Mouse (Mus musculus) embryonic facial prominence, embryonic 14.5 days (tissue): ENCODE results near the gene Erbb4. TPM values are rescaled to one million over a fixed set of nuclear protein-coding genes. Genes with fewer than 3 reads are reported as not detected.
A peak's percentile ranks its signal among the peaks of the same experiment; 100 is the strongest.
"Not testable (repeated sequence)": the region's sequence is repeated elsewhere in the genome, so short reads cannot be mapped to it uniquely, and the experiment has no call there.

Source experiments
- ATAC-seq: fragments of 200-750 bp; cut with Nextera tagmentation; 2 replicates; pipeline ENCODE4 v1.8.0; 2017; ENCODE audit warnings: low read depth, moderate number of reproducible peaks, moderate TSS enrichment
- DNase-seq: peaks from one replicate; pipeline ENCODE4 v3.0.0-alpha.2; 2015; ENCODE audit warnings: low spot score
- H3K27ac ChIP-seq: fragments of 300-500 bp; sonication (generic); replicated peaks from 2 replicates; pipeline ENCODE4 v1.5.1; 2014; ENCODE audit warnings: low read depth, mild to moderate bottlenecking, low read length, moderate library complexity
- H3K27me3 ChIP-seq: fragments of 300-500 bp; sonication (generic); replicated peaks from 2 replicates; pipeline ENCODE4 v1.6.1; 2014; ENCODE audit warnings: low read length; ENCODE audit not compliant: control insufficient read depth, insufficient read depth
- H3K36me3 ChIP-seq: fragments of 300-500 bp; sonication (generic); 2 replicates; pipeline ENCODE4 v1.6.1; 2014; ENCODE audit warnings: low read length, mixed read lengths; ENCODE audit not compliant: control insufficient read depth, insufficient read depth
- H3K4me1 ChIP-seq: fragments of 300-500 bp; sonication (generic); 2 replicates; pipeline ENCODE4 v1.6.1; 2014; ENCODE audit warnings: antibody characterized with exemption, low read length; ENCODE audit not compliant: control insufficient read depth, insufficient read depth
- H3K4me2 ChIP-seq: fragments of 300-500 bp; sonication (generic); 2 replicates; pipeline ENCODE4 v1.6.1; 2014; ENCODE audit warnings: low read depth, mild to moderate bottlenecking, low read length, moderate library complexity, mixed read lengths
- H3K4me3 ChIP-seq: fragments of 300-500 bp; sonication (generic); 2 replicates; pipeline ENCODE4 v1.5.1; 2014; ENCODE audit warnings: low read depth, mild to moderate bottlenecking, low read length
- H3K9ac ChIP-seq: fragments of 300-500 bp; sonication (generic); 2 replicates; pipeline ENCODE4 v1.6.1; 2014; ENCODE audit warnings: low read depth, mild to moderate bottlenecking, low read length, moderate library complexity, mixed read lengths
- H3K9me3 ChIP-seq: fragments of 300-500 bp; sonication (generic); 2 replicates; pipeline ENCODE4 v1.6.1; 2016; ENCODE audit warnings: low read length; ENCODE audit not compliant: control insufficient read depth
- WGBS: fragments of 180-500 bp; shearing (Covaris S2); extraction: QIAGEN DNeasy Blood & Tissue Kit; methylation state at CpG from one replicate; pipeline ENCODE4 v1.1.7; 2014; 5-methylcytosine and 5-hydroxymethylcytosine counted together
- polyA plus RNA-seq: library from polyadenylated mRNA; unstranded; fragments of >200 nt; fragmentation: Nextera tagmentation; extraction: Ambion mirVana; gene quantifications from 2 replicates; pipeline ENCODE4 v1.2.1, GENCODE M21; 2014

The Erbb4 gene
- polyA plus RNA-seq, 1 experiment from 2014 or later: 1.3 TPM

DNA sequence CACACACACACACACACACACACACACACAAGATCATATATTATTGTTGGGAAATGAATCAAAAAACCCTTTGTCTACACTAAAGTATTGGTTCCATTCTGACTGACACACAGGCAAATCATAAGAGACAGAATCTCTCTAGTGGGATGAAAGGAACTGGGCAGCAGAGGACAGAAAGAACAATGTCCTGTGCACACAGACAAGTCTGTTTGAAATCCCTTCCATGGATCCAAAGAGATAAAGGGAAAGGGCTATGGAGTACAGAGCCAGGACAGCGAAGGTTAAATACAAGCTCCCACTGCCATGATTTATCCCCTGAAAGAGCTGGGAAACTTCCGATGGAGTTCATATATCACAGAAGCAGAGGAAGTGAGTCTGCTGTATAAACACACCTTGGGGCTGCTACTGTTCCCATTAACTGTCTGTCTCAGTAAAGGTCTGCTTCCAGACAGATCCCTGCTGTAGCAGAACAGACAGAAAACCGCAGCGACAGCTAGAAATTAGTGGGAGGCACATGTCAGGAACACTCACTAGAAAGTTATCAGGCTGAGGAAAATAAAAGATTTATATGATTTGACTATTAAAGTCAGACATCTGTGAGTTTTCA is 320.3 kb downstream of the Erbb4 start:
- 26% methylated on average over 4 of the region's 4 CpGs for WGBS
- H3K36me3 ChIP-seq: no peaks in the 10 kb centered on the region
- no peak overlapping the region for H3K27ac ChIP-seq
- ATAC-seq (no peak), DNase-seq (peak; percentile 26)
- H3K4me1 ChIP-seq: no peaks in the 10 kb centered on the region
- no peak overlapping the region for H3K4me2 ChIP-seq
- no peaks in the 10 kb centered on the region for H3K9me3 ChIP-seq
- H3K27me3 ChIP-seq: no peaks in the 10 kb centered on the region
- no peak overlapping the region for H3K4me3 ChIP-seq
- H3K9ac ChIP-seq: no peak overlapping the region

DNA sequence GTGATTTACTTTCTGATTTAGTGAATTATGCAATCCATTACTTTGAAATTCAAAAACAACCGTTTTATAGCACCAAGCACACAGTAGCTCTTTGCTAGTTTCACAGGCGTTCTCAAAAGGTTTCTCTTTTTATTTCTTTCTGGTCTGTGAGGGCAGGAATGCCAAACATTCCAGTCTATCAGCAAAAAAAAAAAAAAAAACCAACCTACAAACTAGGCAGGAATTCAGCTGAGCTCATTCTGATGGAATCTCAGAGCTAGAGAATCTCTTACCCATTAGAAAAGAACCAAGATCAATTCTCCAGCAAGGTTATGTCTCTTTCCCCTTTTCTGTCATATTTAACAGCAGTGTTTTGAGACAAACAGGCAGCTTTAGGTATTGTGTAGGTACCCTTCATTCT is 327.2 kb downstream of the Erbb4 start:
- no peak overlapping the region for H3K27ac ChIP-seq

DNA sequence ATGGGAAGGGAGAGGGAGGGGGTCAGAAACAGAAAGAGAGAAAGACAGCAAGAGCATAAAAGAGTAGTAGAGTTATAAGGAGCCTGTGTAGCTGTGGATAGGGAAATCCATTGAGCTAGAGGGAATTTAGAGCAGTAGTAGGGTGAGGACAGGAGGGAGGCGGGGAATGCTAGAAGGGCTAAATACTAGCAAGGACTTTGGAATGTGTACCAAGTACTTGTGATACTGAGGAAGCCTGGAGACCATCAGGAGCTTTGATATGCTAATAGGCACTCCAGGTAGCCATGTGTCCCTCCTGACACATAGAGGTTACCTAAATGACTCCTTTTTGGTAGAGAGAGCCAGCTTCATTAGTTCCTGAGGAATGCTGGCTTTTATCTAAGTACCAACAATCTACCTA is 327.8 kb downstream of the Erbb4 start:
- Histone ChIP-seq H3K27me3 (no peaks in the 10 kb centered on the region), H3K4me2 (no peak overlapping the region), H3K4me3 (no peak overlapping the region), H3K9ac (no peak overlapping the region), H3K4me1 (no peaks in the 10 kb centered on the region), H3K36me3 (no peaks in the 10 kb centered on the region), H3K27ac (no peak overlapping the region), H3K9me3 (no peaks in the 10 kb centered on the region)
- WGBS: 81% methylated on average over 1 of the region's 1 CpGs
- no peak for ATAC-seq
- DNase-seq: no peak

More for the DNA sequence above, 327.2 kb downstream of the Erbb4 start:
- Histone ChIP-seq H3K9ac (no peak overlapping the region), H3K4me1 (no peaks in the 10 kb centered on the region), H3K9me3 (no peaks in the 10 kb centered on the region), H3K36me3 (no peaks in the 10 kb centered on the region), H3K4me2 (no peak overlapping the region), H3K4me3 (no peak overlapping the region), H3K27me3 (no peaks in the 10 kb centered on the region)
- DNase-seq: peak; percentile 6
- 20% methylated on average over 2 of the region's 2 CpGs for WGBS
- no peak for ATAC-seq

DNA sequence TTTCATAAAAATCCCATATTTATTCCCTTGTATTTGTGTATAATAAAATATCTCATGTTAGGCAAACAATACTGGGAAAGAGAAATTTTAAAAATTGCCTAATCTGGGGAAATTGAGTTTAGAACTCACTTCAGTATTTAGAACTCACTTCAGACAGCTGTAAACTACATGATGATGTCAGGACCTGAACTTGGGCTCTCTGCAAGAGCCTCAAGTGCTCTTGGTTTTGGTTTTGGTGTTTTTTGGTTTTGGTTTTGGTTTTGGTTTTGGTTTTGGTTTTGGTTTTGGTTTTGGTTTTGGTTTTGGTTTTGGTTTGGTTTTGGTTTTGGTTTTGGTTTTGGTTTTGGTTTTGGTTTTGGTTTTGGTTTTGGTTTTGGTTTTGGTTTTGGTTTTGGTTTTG is 341.8 kb downstream of the Erbb4 start:
- not testable (repeated sequence) for H3K27me3 ChIP-seq, H3K4me2 ChIP-seq, H3K9ac ChIP-seq, H3K36me3 ChIP-seq, H3K27ac ChIP-seq, H3K4me1 ChIP-seq, H3K9me3 ChIP-seq, ATAC-seq, H3K4me3 ChIP-seq, DNase-seq

DNA sequence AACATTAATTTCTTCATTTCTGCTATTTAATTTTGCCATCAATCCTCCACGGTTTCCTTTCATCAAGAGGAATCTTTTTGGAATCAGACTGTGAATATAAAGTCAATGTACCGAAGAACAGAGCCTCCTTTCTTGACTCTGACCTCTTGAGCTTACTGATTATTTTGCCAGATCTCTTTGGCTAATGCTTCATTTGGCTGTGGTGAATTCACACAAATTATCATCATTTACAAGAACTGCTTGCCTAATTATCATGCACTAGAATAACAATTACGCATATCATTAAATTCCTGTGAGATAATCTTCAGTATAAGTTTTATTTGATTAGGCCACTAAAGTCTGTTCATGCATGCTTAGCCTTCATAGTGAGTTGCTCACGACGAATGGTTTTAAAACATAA is 345.4 kb downstream of the Erbb4 start:
- H3K27me3 ChIP-seq: no peaks in the 10 kb centered on the region
- no peaks in the 10 kb centered on the region for H3K9me3 ChIP-seq
- H3K27ac ChIP-seq: no peak overlapping the region
- no peaks in the 10 kb centered on the region for H3K36me3 ChIP-seq
- no peak for DNase-seq
- WGBS: 83% methylated on average over 5 of the region's 5 CpGs
- no peak overlapping the region for H3K4me3 ChIP-seq
- no peak overlapping the region for H3K4me2 ChIP-seq
- no peak overlapping the region for H3K9ac ChIP-seq
- no peak for ATAC-seq
- H3K4me1 ChIP-seq: no peaks in the 10 kb centered on the region

DNA sequence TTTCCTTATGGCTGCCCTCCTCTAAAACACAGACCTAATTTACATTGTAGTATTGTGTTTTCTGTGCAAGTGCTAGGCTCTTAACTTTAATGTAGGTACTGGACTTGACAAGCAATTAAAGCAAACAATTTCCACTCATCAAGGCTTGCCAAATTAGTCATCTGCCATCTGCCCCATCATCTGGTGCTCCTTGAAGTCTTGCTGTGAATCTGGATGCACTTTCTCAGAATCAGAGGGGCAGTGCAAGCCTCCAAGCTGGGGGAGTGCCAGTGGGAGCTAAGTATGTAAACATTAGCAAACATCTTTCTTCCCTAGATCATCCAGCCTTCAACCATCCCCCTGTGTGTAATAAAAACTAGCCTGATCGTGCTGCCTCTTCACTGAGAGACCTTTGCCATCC is 358.9 kb downstream of the Erbb4 start:
- Histone ChIP-seq H3K9me3 (no peaks in the 10 kb centered on the region), H3K4me1 (no peaks in the 10 kb centered on the region), H3K36me3 (no peaks in the 10 kb centered on the region), H3K27ac (no peak overlapping the region), H3K4me3 (no peak overlapping the region), H3K4me2 (no peak overlapping the region), H3K9ac (no peak overlapping the region), H3K27me3 (no peaks in the 10 kb centered on the region)
- WGBS: 23% methylated on average over 1 of the region's 1 CpGs
- DNase-seq (peak; percentile 33), ATAC-seq (no peak)

DNA sequence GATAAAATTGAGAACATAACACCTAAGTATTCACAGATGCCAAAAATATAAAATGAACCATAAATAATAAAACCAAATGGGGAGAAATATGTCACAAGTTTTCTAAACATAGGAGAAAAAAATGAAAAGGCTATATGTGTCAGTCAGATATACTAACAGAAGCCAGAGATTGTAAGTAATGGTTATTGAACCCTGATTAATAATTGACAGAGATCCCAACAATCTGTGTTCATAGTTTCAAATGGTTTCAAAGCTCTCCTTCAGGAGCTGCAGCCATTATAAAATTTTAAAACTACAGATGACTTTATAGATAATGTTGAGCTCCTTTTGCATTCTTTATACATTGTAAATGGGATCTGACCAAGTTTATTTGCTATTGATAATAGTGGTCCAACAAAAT is 426.4 kb downstream of the Erbb4 start:
- no peak overlapping the region for H3K27ac ChIP-seq
- no peaks in the 10 kb centered on the region for H3K27me3 ChIP-seq
- H3K36me3 ChIP-seq: no peaks in the 10 kb centered on the region
- ATAC-seq (no peak), DNase-seq (no peak)
- H3K4me3 ChIP-seq: no peak overlapping the region
- no peak overlapping the region for H3K9ac ChIP-seq
- no peaks in the 10 kb centered on the region for H3K4me1 ChIP-seq
- no peak overlapping the region for H3K4me2 ChIP-seq
- no peaks in the 10 kb centered on the region for H3K9me3 ChIP-seq

DNA sequence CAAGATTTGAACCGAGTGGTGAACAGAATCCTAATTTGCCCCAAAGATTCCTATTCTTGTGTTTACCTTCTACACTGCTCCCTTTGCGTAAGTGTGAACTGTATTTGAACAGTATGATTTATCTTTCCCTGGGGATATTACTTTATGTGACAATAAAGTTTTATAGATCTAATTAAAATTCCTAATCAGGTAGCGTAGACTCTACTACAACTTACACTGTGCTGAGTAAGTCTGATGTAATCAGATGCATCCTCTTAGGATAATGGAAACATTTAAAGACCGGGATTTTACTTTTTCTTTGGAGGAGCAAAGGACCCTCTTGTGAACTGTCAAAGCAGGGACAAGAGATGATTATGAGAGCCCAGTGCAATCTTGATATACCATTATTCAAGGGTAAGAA is 433.2 kb downstream of the Erbb4 start:
- no peaks in the 10 kb centered on the region for H3K4me1 ChIP-seq
- H3K9me3 ChIP-seq: no peaks in the 10 kb centered on the region
- H3K36me3 ChIP-seq: no peaks in the 10 kb centered on the region
- 86% methylated on average over 4 of the region's 4 CpGs for WGBS
- ATAC-seq: no peak
- H3K9ac ChIP-seq: no peak overlapping the region
- DNase-seq: no peak
- no peaks in the 10 kb centered on the region for H3K27me3 ChIP-seq
- H3K4me3 ChIP-seq: no peak overlapping the region
- H3K27ac ChIP-seq: no peak overlapping the region
- H3K4me2 ChIP-seq: no peak overlapping the region

DNA sequence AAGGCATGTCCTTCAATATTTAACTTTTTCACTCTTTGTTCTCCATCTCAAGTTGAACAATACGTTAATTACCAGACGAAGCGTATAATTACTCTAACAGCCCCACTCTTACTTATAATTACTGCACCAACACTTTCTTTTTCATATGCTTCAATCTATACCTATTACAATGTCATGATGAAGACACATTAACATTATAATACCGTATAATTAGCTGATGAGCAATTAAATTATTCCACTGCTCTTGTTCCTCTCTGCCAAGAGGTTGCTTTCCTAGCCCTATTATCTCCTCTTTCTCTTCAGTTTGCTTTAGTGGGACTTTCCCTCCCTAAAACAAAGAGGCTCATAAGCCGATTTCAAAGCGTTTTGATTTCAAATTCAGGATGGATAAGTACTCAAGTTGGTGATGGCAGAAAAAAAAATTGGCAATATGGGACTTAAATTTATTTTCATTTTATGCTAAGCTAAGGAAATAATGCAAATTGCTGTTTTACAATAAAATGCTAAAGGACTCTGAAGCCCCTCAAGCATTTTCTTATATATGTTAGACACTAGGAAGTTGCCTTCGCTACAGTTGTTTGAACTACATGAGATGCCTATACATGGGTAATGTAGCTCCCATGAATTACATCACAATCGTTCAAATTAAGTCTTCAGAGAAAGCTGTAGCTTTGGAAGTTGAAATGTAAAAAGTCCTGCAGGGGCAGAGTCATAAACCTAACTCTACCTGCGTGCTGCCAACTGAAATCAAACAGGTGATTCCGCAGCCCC is 440.8 kb downstream of the Erbb4 start:
- Histone ChIP-seq H3K9me3 (no peaks in the 10 kb centered on the region), H3K27ac (no peak overlapping the region), H3K4me2 (no peak overlapping the region), H3K9ac (no peak overlapping the region), H3K4me1 (no peaks in the 10 kb centered on the region), H3K4me3 (no peak overlapping the region), H3K36me3 (no peaks in the 10 kb centered on the region), H3K27me3 (no peaks in the 10 kb centered on the region)
- no peak for ATAC-seq
- DNase-seq: no peak
- WGBS: 85% methylated on average over 10 of the region's 10 CpGs
